Mouse (Mus musculus): ENCODE data around the gene Cox7a1. TPM values are rescaled to one million over a fixed set of nuclear protein-coding genes. Genes with fewer than 3 reads are reported as not detected.
"Not testable (repeated sequence)": the region's sequence is repeated elsewhere in the genome, so short reads cannot be mapped to it uniquely, and the experiment has no call there.

Gene Cox7a1
- polyA plus RNA-seq, 1 experiment from 2014 or later, result 4.5 TPM

- ATAC-seq (ENCODE audit: low FRiP score) (no peak), DNase-seq (ENCODE audit: low spot score) (peak; percentile 23)
- Histone ChIP-seq H3K4me3 (ENCODE audit: low read depth, low read length) (no peak overlapping the region), H3K9me3 (ENCODE audit: control insufficient read depth, low read length) (no peaks in the 10 kb centered on the region), H3K27me3 (ENCODE audit: control insufficient read depth, insufficient read depth, low read length) (no peaks in the 10 kb centered on the region), H3K4me1 (replicated peaks; ENCODE audit: control insufficient read depth, insufficient read depth, low read length) (no peaks in the 10 kb centered on the region), H3K9ac (ENCODE audit: low read depth, low read length) (no peak overlapping the region), H3K4me2 (replicated peaks; ENCODE audit: low read depth, low read length) (no peak overlapping the region), H3K36me3 (ENCODE audit: control insufficient read depth, insufficient read depth, low read length) (no peaks in the 10 kb centered on the region), H3K27ac (ENCODE audit: low read depth, low read length) (no peak overlapping the region)
- WGBS, result 32% methylated on average over 8 of the region's 8 CpGs
Measured at GRCm38 (mm10) chr7:30204380-30204779, 20.4 kb downstream of the Cox7a1 start.

- Histone ChIP-seq H3K36me3 (ENCODE audit: control insufficient read depth, insufficient read depth, low read length) (no peaks in the 10 kb centered on the region), H3K4me2 (replicated peaks; ENCODE audit: low read depth, low read length) (no peak overlapping the region), H3K9ac (ENCODE audit: low read depth, low read length) (no peak overlapping the region), H3K4me3 (ENCODE audit: low read depth, low read length) (no peak overlapping the region), H3K27me3 (ENCODE audit: control insufficient read depth, insufficient read depth, low read length) (no peaks in the 10 kb centered on the region), H3K9me3 (ENCODE audit: control insufficient read depth, low read length) (no peaks in the 10 kb centered on the region), H3K4me1 (replicated peaks; ENCODE audit: control insufficient read depth, insufficient read depth, low read length) (no peaks in the 10 kb centered on the region), H3K27ac (ENCODE audit: low read depth, low read length) (no peak overlapping the region)
- peak; percentile 80 for DNase-seq (ENCODE audit: low spot score)
- 8% methylated on average over 2 of the region's 2 CpGs for WGBS
- ATAC-seq (ENCODE audit: low FRiP score), result no peak
Measured at GRCm38 (mm10) chr7:30205383-30205782, 21.4 kb downstream of the Cox7a1 start.

GRCm38 (mm10) chr7:30206364-30206763 is 22.4 kb downstream of the Cox7a1 start:
- H3K4me1 ChIP-seq (replicated peaks; ENCODE audit: control insufficient read depth, insufficient read depth, low read length); H3K9me3 ChIP-seq (ENCODE audit: control insufficient read depth, low read length); H3K4me3 ChIP-seq (ENCODE audit: low read depth, low read length); H3K27me3 ChIP-seq (ENCODE audit: control insufficient read depth, insufficient read depth, low read length); ATAC-seq (ENCODE audit: low FRiP score); H3K27ac ChIP-seq (ENCODE audit: low read depth, low read length); H3K9ac ChIP-seq (ENCODE audit: low read depth, low read length); H3K36me3 ChIP-seq (ENCODE audit: control insufficient read depth, insufficient read depth, low read length); H3K4me2 ChIP-seq (replicated peaks; ENCODE audit: low read depth, low read length); DNase-seq (ENCODE audit: low spot score): not testable (repeated sequence)
- WGBS, result 65% methylated on average over 5 of the region's 5 CpGs

GRCm38 (mm10) chr7:30211025-30211424 is 27.1 kb downstream of the Cox7a1 start:
- no peak overlapping the region for H3K4me2 ChIP-seq (replicated peaks; ENCODE audit: low read depth, low read length)
- H3K4me3 ChIP-seq (ENCODE audit: low read depth, low read length), result no peak overlapping the region
- H3K9me3 ChIP-seq (ENCODE audit: control insufficient read depth, low read length), result no peaks in the 10 kb centered on the region
- H3K36me3 ChIP-seq (ENCODE audit: control insufficient read depth, insufficient read depth, low read length), result no peaks in the 10 kb centered on the region
- 23% methylated on average over 4 of the region's 4 CpGs for WGBS
- no peak overlapping the region for H3K27ac ChIP-seq (ENCODE audit: low read depth, low read length)
- no peak for ATAC-seq (ENCODE audit: low FRiP score)
- no peaks in the 10 kb centered on the region for H3K27me3 ChIP-seq (ENCODE audit: control insufficient read depth, insufficient read depth, low read length)
- no peak for DNase-seq (ENCODE audit: low spot score)
- H3K4me1 ChIP-seq (replicated peaks; ENCODE audit: control insufficient read depth, insufficient read depth, low read length), result no peaks in the 10 kb centered on the region
- H3K9ac ChIP-seq (ENCODE audit: low read depth, low read length), result no peak overlapping the region

- H3K27me3 ChIP-seq (ENCODE audit: control insufficient read depth, insufficient read depth, low read length), result no peaks in the 10 kb centered on the region
- no peaks in the 10 kb centered on the region for H3K4me1 ChIP-seq (replicated peaks; ENCODE audit: control insufficient read depth, insufficient read depth, low read length)
- H3K36me3 ChIP-seq (ENCODE audit: control insufficient read depth, insufficient read depth, low read length), result no peaks in the 10 kb centered on the region
- no peaks in the 10 kb centered on the region for H3K9me3 ChIP-seq (ENCODE audit: control insufficient read depth, low read length)
- H3K4me3 ChIP-seq (ENCODE audit: low read depth, low read length), result no peak overlapping the region
- no peak for DNase-seq (ENCODE audit: low spot score)
- H3K4me2 ChIP-seq (replicated peaks; ENCODE audit: low read depth, low read length), result no peak overlapping the region
- no peak overlapping the region for H3K9ac ChIP-seq (ENCODE audit: low read depth, low read length)
- 96% methylated on average over 3 of the region's 3 CpGs for WGBS
- no peak for ATAC-seq (ENCODE audit: low FRiP score)
- no peak overlapping the region for H3K27ac ChIP-seq (ENCODE audit: low read depth, low read length)
Measured at GRCm38 (mm10) chr7:30213881-30214280, 29.9 kb downstream of the Cox7a1 start.

GRCm38 (mm10) chr7:30215875-30216274 is 31.9 kb downstream of the Cox7a1 start:
- WGBS, result 68% methylated on average over 3 of the region's 3 CpGs
- H3K4me1 ChIP-seq (replicated peaks; ENCODE audit: control insufficient read depth, insufficient read depth, low read length), result no peaks in the 10 kb centered on the region
- no peak overlapping the region for H3K4me2 ChIP-seq (replicated peaks; ENCODE audit: low read depth, low read length)
- no peak overlapping the region for H3K4me3 ChIP-seq (ENCODE audit: low read depth, low read length)
- no peaks in the 10 kb centered on the region for H3K36me3 ChIP-seq (ENCODE audit: control insufficient read depth, insufficient read depth, low read length)
- H3K27ac ChIP-seq (ENCODE audit: low read depth, low read length), result no peak overlapping the region
- H3K9me3 ChIP-seq (ENCODE audit: control insufficient read depth, low read length), result no peaks in the 10 kb centered on the region
- no peaks in the 10 kb centered on the region for H3K27me3 ChIP-seq (ENCODE audit: control insufficient read depth, insufficient read depth, low read length)
- no peak for ATAC-seq (ENCODE audit: low FRiP score)
- no peak for DNase-seq (ENCODE audit: low spot score)
- H3K9ac ChIP-seq (ENCODE audit: low read depth, low read length), result no peak overlapping the region

- peak; percentile 78 for ATAC-seq (ENCODE audit: low FRiP score)
- no peaks in the 10 kb centered on the region for H3K27me3 ChIP-seq (ENCODE audit: control insufficient read depth, insufficient read depth, low read length)
- no peak overlapping the region for H3K9ac ChIP-seq (ENCODE audit: low read depth, low read length)
- no peak overlapping the region for H3K27ac ChIP-seq (ENCODE audit: low read depth, low read length)
- H3K4me2 ChIP-seq (replicated peaks; ENCODE audit: low read depth, low read length), result no peak overlapping the region; the same call in 1 of the 2 replicates
- under 1% methylated on average over 16 of the region's 16 CpGs for WGBS
- DNase-seq (ENCODE audit: low spot score), result peak; percentile 97
- H3K4me3 ChIP-seq (ENCODE audit: low read depth, low read length), result no peak overlapping the region
- no peaks in the 10 kb centered on the region for H3K9me3 ChIP-seq (ENCODE audit: control insufficient read depth, low read length)
- H3K4me1 ChIP-seq (replicated peaks; ENCODE audit: control insufficient read depth, insufficient read depth, low read length), result no peaks in the 10 kb centered on the region
- H3K36me3 ChIP-seq (ENCODE audit: control insufficient read depth, insufficient read depth, low read length), result no peaks in the 10 kb centered on the region
Measured at GRCm38 (mm10) chr7:30216723-30217151, 32.8 kb downstream of the Cox7a1 start.

- no peak overlapping the region for H3K9ac ChIP-seq (ENCODE audit: low read depth, low read length)
- no peaks in the 10 kb centered on the region for H3K4me1 ChIP-seq (replicated peaks; ENCODE audit: control insufficient read depth, insufficient read depth, low read length)
- no peak overlapping the region for H3K4me2 ChIP-seq (replicated peaks; ENCODE audit: low read depth, low read length)
- H3K27ac ChIP-seq (ENCODE audit: low read depth, low read length), result no peak overlapping the region
- DNase-seq (ENCODE audit: low spot score), result no peak
- 76% methylated on average over 2 of the region's 2 CpGs for WGBS
- peak; percentile 56 for ATAC-seq (ENCODE audit: low FRiP score)
- H3K4me3 ChIP-seq (ENCODE audit: low read depth, low read length), result no peak overlapping the region
- no peaks in the 10 kb centered on the region for H3K9me3 ChIP-seq (ENCODE audit: control insufficient read depth, low read length)
- H3K36me3 ChIP-seq (ENCODE audit: control insufficient read depth, insufficient read depth, low read length), result no peaks in the 10 kb centered on the region
- no peaks in the 10 kb centered on the region for H3K27me3 ChIP-seq (ENCODE audit: control insufficient read depth, insufficient read depth, low read length)
Measured at GRCm38 (mm10) chr7:30217277-30217676, 33.3 kb downstream of the Cox7a1 start.

GRCm38 (mm10) chr7:30219293-30220007 is 35.5 kb downstream of the Cox7a1 start:
- H3K9ac ChIP-seq (ENCODE audit: low read depth, low read length), result peak overlapping the region; percentile 59
- no peak overlapping the region for H3K27ac ChIP-seq (ENCODE audit: low read depth, low read length)
- peaks cover 9% of the 10 kb centered on the region; the same call in 1 of the 2 replicates for H3K36me3 ChIP-seq (ENCODE audit: control insufficient read depth, insufficient read depth, low read length)
- peak; percentile 48 for ATAC-seq (ENCODE audit: low FRiP score)
- WGBS, result 4% methylated on average over 16 of the region's 16 CpGs
- H3K27me3 ChIP-seq (ENCODE audit: control insufficient read depth, insufficient read depth, low read length), result no peaks in the 10 kb centered on the region
- H3K4me2 ChIP-seq (replicated peaks; ENCODE audit: low read depth, low read length), result peak overlapping the region; percentile 77
- no peaks in the 10 kb centered on the region for H3K4me1 ChIP-seq (replicated peaks; ENCODE audit: control insufficient read depth, insufficient read depth, low read length)
- DNase-seq (ENCODE audit: low spot score), result peak; percentile 75
- H3K9me3 ChIP-seq (ENCODE audit: control insufficient read depth, low read length), result no peaks in the 10 kb centered on the region
- H3K4me3 ChIP-seq (ENCODE audit: low read depth, low read length), result peak overlapping the region; percentile 36
